Mouse (Mus musculus) lung, adult 2 months (tissue): Measurements from ENCODE around the gene Pak2.

ENCODE experiments used
- CTCF ChIP-seq: fragments of 200-500 bp; IDR thresholded peaks from 2 replicates; pipeline ENCODE4 v1.5.1; 2011; ENCODE audit warnings: mild to moderate bottlenecking, low read length, control low read depth; ENCODE audit not compliant: insufficient read depth
- POLR2A ChIP-seq: fragments of 200-500 bp; IDR thresholded peaks from 2 replicates; pipeline ENCODE4 v1.6.1; 2011; ENCODE audit warnings: low read depth, mild to moderate bottlenecking, control low read depth, low read length, borderline replicate concordance; ENCODE audit errors: extremely low read depth

DNA sequence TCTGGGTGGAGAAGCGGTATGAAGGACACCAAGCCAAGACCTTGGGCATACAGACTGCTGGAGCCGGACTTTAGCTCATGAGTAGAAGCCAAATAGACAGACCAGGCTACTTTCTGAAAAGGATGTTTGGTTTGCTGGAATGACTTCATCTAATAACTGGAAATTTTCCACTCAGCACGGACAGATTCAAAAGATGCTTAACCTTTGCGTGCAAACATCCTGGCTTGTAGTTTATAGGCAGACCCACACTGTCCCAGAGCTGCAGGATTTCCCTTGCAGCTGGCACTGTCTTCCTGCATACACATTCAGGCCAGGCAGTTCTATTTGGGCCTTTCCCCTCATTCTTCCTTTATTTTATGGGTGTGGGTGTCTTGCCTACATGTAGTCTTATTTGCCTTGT is 47.9 kb upstream of the Pak2 start:
- TF ChIP-seq CTCF (no peak), POLR2A (no peak)
